Comparison of ENCODE assay signal across 8 mouse cellular contexts in genomic region chr16:30971950-30972541, GRCm38 (mm10).
DNase-seq lines count a peak whose midpoint lies in the region; ATAC-seq lines count a peak whose summit lies in the region.

No protein-coding gene starts in this region.

- no peak overlapping the region for H3K4me2 ChIP-seq in embryonic facial prominence, embryonic 14.5 days (ENCODE audit: low read depth, low read length)

- 74% methylated on average over 18 of the region's 18 CpGs for WGBS in embryonic facial prominence, embryonic 14.5 days

- H3K4me3 ChIP-seq in embryonic facial prominence, embryonic 14.5 days (ENCODE audit: low read depth, low read length), result no peak overlapping the region

- no peaks in the 10 kb centered on the region for H3K9me3 ChIP-seq in embryonic facial prominence, embryonic 14.5 days (ENCODE audit: control insufficient read depth, low read length)

- H3K36me3 ChIP-seq in embryonic facial prominence, embryonic 14.5 days (ENCODE audit: control insufficient read depth, insufficient read depth, low read length), result no peaks in the 10 kb centered on the region

- DNase-seq in right cerebral cortex, adult 18-20 months, result peak; percentile 57
- no peak for DNase-seq in right cerebral cortex, postnatal 36 days (ENCODE audit: low spot score in 2 of 2)
- DNase-seq in embryonic facial prominence, embryonic 14.5 days (ENCODE audit: low spot score), result peak; percentile 67
- peak; percentile 31 for DNase-seq in layer of hippocampus, postnatal 10 days (ENCODE audit: low spot score in 2 of 2)
- peak; percentile 68 for DNase-seq in naive thymus-derived CD4-positive, alpha-beta T cell, adult 2 months (ENCODE audit: low read depth)
- DNase-seq in cerebellum, postnatal 14 days, result no peak
- DNase-seq in MN1 (ENCODE audit: low spot score), result no peak
- no peak for DNase-seq in right cerebral cortex, postnatal 4 days

- ATAC-seq in embryonic facial prominence, embryonic 14.5 days (ENCODE audit: low read depth), result no peak

- H3K27ac ChIP-seq in embryonic facial prominence, embryonic 14.5 days (replicated peaks; ENCODE audit: low read depth, low read length), result no peak overlapping the region

- H3K27me3 ChIP-seq in embryonic facial prominence, embryonic 14.5 days (replicated peaks; ENCODE audit: control insufficient read depth, insufficient read depth, low read length), result no peaks in the 10 kb centered on the region

- peaks cover 21% of the 10 kb centered on the region for H3K4me1 ChIP-seq in embryonic facial prominence, embryonic 14.5 days (ENCODE audit: control insufficient read depth, insufficient read depth, low read length)

- H3K9ac ChIP-seq in embryonic facial prominence, embryonic 14.5 days (ENCODE audit: low read depth, low read length), result no peak overlapping the region

Comparison
In these comparisons a context has a peak if more than half of its experiments do, and no peak if none do; other contexts are left out.
1. DNase-seq: peak in right cerebral cortex, adult 18-20 months (single experiment), embryonic facial prominence, embryonic 14.5 days (single experiment), layer of hippocampus, postnatal 10 days (2 of 2) and naive thymus-derived CD4-positive, alpha-beta T cell, adult 2 months (single experiment); none in right cerebral cortex, postnatal 36 days (0 of 2), cerebellum, postnatal 14 days (0 of 2), MN1 (single experiment) and right cerebral cortex, postnatal 4 days (single experiment).